Mouse (Mus musculus) thymus, adult 2 months (tissue): Measurements from ENCODE around the gene Zbtb38.

ENCODE experiments used
- CTCF ChIP-seq: fragments of 200-500 bp; IDR thresholded peaks from 2 replicates; pipeline ENCODE4 v1.5.1; 2012; ENCODE audit warnings: mild to moderate bottlenecking, control low read depth, low read length, moderate library complexity, borderline replicate concordance; ENCODE audit not compliant: control insufficient read depth, poor library complexity, insufficient read depth; ENCODE audit errors: extremely low read depth
- POLR2A ChIP-seq: fragments of 200-500 bp; IDR thresholded peaks from 2 replicates; pipeline ENCODE4 v1.6.1; 2012; ENCODE audit warnings: mild to moderate bottlenecking, low read length, control low read depth, moderate library complexity; ENCODE audit not compliant: control insufficient read depth, poor library complexity, insufficient read depth; ENCODE audit errors: extremely low read depth

DNA sequence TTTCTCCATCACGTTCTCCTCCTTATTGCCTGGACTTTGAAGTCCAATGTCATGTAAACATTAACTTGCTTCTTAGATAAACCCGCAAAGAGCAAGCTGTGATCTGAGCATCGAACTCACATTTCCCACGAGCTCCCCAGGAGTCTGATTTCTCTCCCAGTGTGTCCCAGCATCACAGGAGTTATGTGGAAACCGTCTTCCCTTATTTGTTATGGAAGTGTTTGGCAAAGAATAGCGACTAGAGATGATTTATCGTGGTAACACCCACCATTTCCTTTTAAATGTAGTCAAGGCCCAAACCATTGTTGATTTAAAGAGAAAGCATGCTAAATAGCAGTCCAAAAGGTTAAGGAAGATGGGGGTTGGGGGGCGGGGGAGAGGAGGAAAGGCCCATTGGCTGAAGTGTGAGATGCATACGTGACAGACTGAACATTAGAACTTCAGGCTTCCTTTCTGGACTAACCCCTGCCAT lies 33.3 kb upstream of the Zbtb38 start:
- no peak for TF ChIP-seq POLR2A
- no peak for TF ChIP-seq CTCF
